In the genomic region with DNA sequence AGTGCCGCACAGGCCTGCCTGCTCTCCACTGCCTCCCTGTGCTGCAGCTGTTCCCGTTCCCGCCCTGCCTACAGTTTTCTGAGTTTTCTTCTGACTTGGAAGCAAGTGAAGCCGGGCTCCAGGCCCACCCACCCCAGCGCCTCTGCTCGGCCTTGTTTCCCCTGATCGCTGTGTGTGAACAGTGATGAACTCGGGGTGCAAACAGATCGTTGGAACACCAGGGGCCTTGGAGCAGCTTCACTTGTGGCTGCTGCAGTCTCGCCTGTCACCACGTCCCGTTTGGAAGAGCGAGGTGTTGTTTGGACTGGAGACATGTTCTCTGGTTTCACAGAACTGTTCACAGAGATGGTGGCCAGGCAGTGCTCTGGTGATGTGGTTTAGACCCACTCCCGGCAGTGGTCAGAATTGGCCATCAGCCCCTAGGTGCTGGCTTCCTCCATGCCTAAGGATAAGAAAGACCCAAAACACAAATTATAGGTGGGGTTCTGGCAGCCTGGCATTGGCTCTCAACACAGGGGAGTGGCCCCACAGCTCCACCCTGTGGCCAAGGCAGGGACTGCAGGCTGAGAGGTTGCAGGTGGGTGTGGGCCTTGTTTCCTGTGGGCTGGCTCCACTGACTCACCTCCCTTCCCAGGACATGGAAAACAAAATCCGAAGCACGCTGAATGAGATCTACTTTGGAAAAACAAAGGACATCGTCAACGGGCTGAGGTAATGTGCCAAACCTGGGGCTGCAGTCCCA, we compare ENCODE assay signal across 9 mouse cellular contexts. TPM values are rescaled to one million over a fixed set of nuclear protein-coding genes. Genes with fewer than 3 reads are reported as not detected.
DNase-seq lines count a peak whose midpoint lies in the region; ATAC-seq and TF ChIP-seq lines count a peak whose summit lies in the region.
"Had no signal": no experiment of that assay in that cellular context is flagged by ENCODE, and none has a peak within 500 bp of the region (broad histone marks: within the 10 kb centered on the region; RNA-seq: fewer than 3 reads in every experiment).

No protein-coding gene starts in this region.

- ATAC-seq in heart, embryonic 13.5 days (ENCODE audit: extremely low read depth, insufficient number of reproducible peaks, low FRiP score, low TSS enrichment), result no peak
- peak; percentile 67 for ATAC-seq in lung, postnatal 0 days

- TF ChIP-seq CTCF in lung, postnatal 0 days (IDR thresholded peaks at IDR 0.05), result peak; percentile 98

- H3K36me3 ChIP-seq in heart, embryonic 13.5 days, result peaks cover 96% of the 10 kb centered on the region
- peaks cover 50% of the 10 kb centered on the region for H3K36me3 ChIP-seq in lung, postnatal 0 days (ENCODE audit: insufficient read depth, low read length)

- H3K9me3 ChIP-seq in heart, embryonic 13.5 days, result no peaks in the 10 kb centered on the region
- H3K9me3 ChIP-seq in lung, postnatal 0 days (ENCODE audit: low read length), result no peaks in the 10 kb centered on the region
- H3K9me3 ChIP-seq: midbrain, embryonic 12.5 days had no signal

- H3K9ac ChIP-seq in heart, embryonic 13.5 days, result no peak overlapping the region
- H3K9ac ChIP-seq in lung, postnatal 0 days (replicated peaks; ENCODE audit: low read depth), result no peak overlapping the region
- H3K9ac ChIP-seq: midbrain, embryonic 12.5 days had no signal

- WGBS in heart, embryonic 13.5 days, result 69% methylated on average over 18 of the region's 18 CpGs
- WGBS in lung, postnatal 0 days, result 66% methylated on average over 18 of the region's 18 CpGs

- DNase-seq in CD8-positive naive resting alpha-beta T cell, adult 2 months (ENCODE audit: low read depth in 2 of 2, low spot score in 2 of 2), result peak; percentile 79 to 82
- DNase-seq in adrenal gland, adult (ENCODE audit: inconsistent age in 2 of 2, low spot score in 1 of 2), result peak; percentile 83 to 95
- DNase-seq in embryo, embryonic 11 days, result peak; percentile 56
- DNase-seq in layer of hippocampus, adult 8-10 months (ENCODE audit: low spot score in 2 of 2), result peak; percentile 77 to 88
- DNase-seq in lung, postnatal 0 days (ENCODE audit: low spot score), result peak; percentile 80
- DNase-seq in right cerebral cortex, postnatal 36 days (ENCODE audit: low spot score in 2 of 2), result peak; percentile 74 to 83
- DNase-seq in urinary bladder, postnatal 36 days (ENCODE audit: low spot score in 2 of 2), result peak; percentile 86 to 87

- H3K27me3 ChIP-seq in heart, embryonic 13.5 days (replicated peaks), result no peaks in the 10 kb centered on the region
- no peaks in the 10 kb centered on the region for H3K27me3 ChIP-seq in lung, postnatal 0 days (replicated peaks; ENCODE audit: insufficient read depth, low read length)
- H3K27me3 ChIP-seq: midbrain, embryonic 12.5 days had no signal

- H3K4me1 ChIP-seq in heart, embryonic 13.5 days, result peaks cover 33% of the 10 kb centered on the region
- H3K4me1 ChIP-seq in lung, postnatal 0 days (ENCODE audit: insufficient read depth, low read depth, low read length), result 0 out of 2 replicates have a peak, but pooled peaks cover 3% of the 10 kb centered on the region
- H3K4me1 ChIP-seq: midbrain, embryonic 12.5 days had no signal

- H3K27ac ChIP-seq in heart, embryonic 13.5 days (replicated peaks), result peak overlapping the region; percentile 36; the same call in 1 of the 2 replicates
- H3K27ac ChIP-seq in lung, postnatal 0 days (ENCODE audit: low read length), result no peak overlapping the region; the same call in 1 of the 2 replicates
- H3K27ac ChIP-seq: midbrain, embryonic 12.5 days had no signal

- TF ChIP-seq EP300 in lung, postnatal 0 days (IDR thresholded peaks at IDR 0.05), result no peak

- no peak overlapping the region for H3K4me2 ChIP-seq in heart, embryonic 13.5 days
- H3K4me2 ChIP-seq in lung, postnatal 0 days (replicated peaks; ENCODE audit: low read depth, low read length), result no peak overlapping the region
- H3K4me2 ChIP-seq: midbrain, embryonic 12.5 days had no signal

- H3K4me3 ChIP-seq in heart, embryonic 13.5 days, result no peak overlapping the region
- no peak overlapping the region for H3K4me3 ChIP-seq in lung, postnatal 0 days (ENCODE audit: low read depth, low read length)
- H3K4me3 ChIP-seq: midbrain, embryonic 12.5 days had no signal

RNA-seq across cellular contexts. Expression of a gene that starts 23.2 kb away (rescaled TPM):
- polyA plus RNA-seq in heart, embryonic 13.5 days (2015; fragmentation: Nextera tagmentation; extraction: Ambion mirVana), result 8.8 and 10.2 TPM in 2 replicates
- total RNA-seq in layer of hippocampus, adult 8-10 months (2022), result 10 to 100 TPM; 13.0 to 17.7 (median 16.4) TPM
- 14.4 and 17.4 TPM in 2 replicates for polyA plus RNA-seq in lung, postnatal 0 days (2015; fragmentation: Nextera tagmentation; extraction: Ambion mirVana)

RNA-seq across cellular contexts. Expression of a gene that starts 23.3 kb away (rescaled TPM):
- 65.3 and 66.3 TPM in 2 replicates for polyA plus RNA-seq in heart, embryonic 13.5 days (2015; fragmentation: Nextera tagmentation; extraction: Ambion mirVana)
- 10 to 100 TPM; 25.5 to 34.0 (median 30.5) TPM for total RNA-seq in layer of hippocampus, adult 8-10 months (2022)
- polyA plus RNA-seq in lung, postnatal 0 days (2015; fragmentation: Nextera tagmentation; extraction: Ambion mirVana), result 60.0 and 61.4 TPM in 2 replicates
